Mouse (Mus musculus): ENCODE results near the gene Tmem106c. TPM values are rescaled to one million over a fixed set of nuclear protein-coding genes. Genes with fewer than 3 reads are reported as not detected.

The Tmem106c gene
- polyA plus RNA-seq, 1 experiment from 2014 or later: 55.0 TPM

- DNase-seq (ENCODE audit: low spot score) (no peak), ATAC-seq (replicated peaks; ENCODE audit: low FRiP score, low read depth) (no peak; the same call in 1 of the 2 replicates)
- H3K9ac ChIP-seq (ENCODE audit: low read depth, low read length): no peak overlapping the region
- H3K36me3 ChIP-seq (ENCODE audit: insufficient read depth, low read length): no peaks in the 10 kb centered on the region
- TF ChIP-seq CTCF (IDR thresholded peaks at IDR 0.05; ENCODE audit: low read depth): no peak
- 87% methylated on average over 2 of the region's 2 CpGs for WGBS
- H3K9me3 ChIP-seq (replicated peaks; ENCODE audit: low read length): no peaks in the 10 kb centered on the region
- H3K4me3 ChIP-seq (replicated peaks; ENCODE audit: low read depth, low read length): no peak overlapping the region
- no peak overlapping the region for H3K27ac ChIP-seq
- no peak overlapping the region for H3K4me2 ChIP-seq (ENCODE audit: low read length)
- no peaks in the 10 kb centered on the region for H3K27me3 ChIP-seq (ENCODE audit: insufficient read depth, low read length)
- H3K4me1 ChIP-seq (replicated peaks; ENCODE audit: insufficient read depth, low read length): peaks cover 8% of the 10 kb centered on the region
Observed at GRCm38 (mm10) chr15:97922421-97922820, 41.6 kb upstream of the Tmem106c start.

GRCm38 (mm10) chr15:97927018-97927417 lies 37.0 kb upstream of the Tmem106c start:
- Histone ChIP-seq H3K9ac (ENCODE audit: low read depth, low read length) (no peak overlapping the region), H3K9me3 (replicated peaks; ENCODE audit: low read length) (no peaks in the 10 kb centered on the region), H3K4me3 (replicated peaks; ENCODE audit: low read depth, low read length) (no peak overlapping the region), H3K36me3 (ENCODE audit: insufficient read depth, low read length) (no peaks in the 10 kb centered on the region), H3K4me2 (ENCODE audit: low read length) (no peak overlapping the region), H3K27ac (peak overlapping the region; percentile 77; the same call in 1 of the 2 replicates), H3K27me3 (ENCODE audit: insufficient read depth, low read length) (no peaks in the 10 kb centered on the region), H3K4me1 (replicated peaks; ENCODE audit: insufficient read depth, low read length) (peaks cover 18% of the 10 kb centered on the region)
- TF ChIP-seq CTCF (IDR thresholded peaks at IDR 0.05; ENCODE audit: low read depth): no peak
- 32% methylated on average over 4 of the region's 4 CpGs for WGBS
- ATAC-seq (replicated peaks; ENCODE audit: low FRiP score, low read depth): peak; percentile 61
- no peak for DNase-seq (ENCODE audit: low spot score)

- Histone ChIP-seq H3K36me3 (ENCODE audit: insufficient read depth, low read length) (no peaks in the 10 kb centered on the region), H3K4me2 (ENCODE audit: low read length) (no peak overlapping the region), H3K27ac (peak overlapping the region; percentile 77), H3K9ac (ENCODE audit: low read depth, low read length) (no peak overlapping the region), H3K9me3 (replicated peaks; ENCODE audit: low read length) (no peaks in the 10 kb centered on the region), H3K4me1 (replicated peaks; ENCODE audit: insufficient read depth, low read length) (peaks cover 18% of the 10 kb centered on the region), H3K27me3 (ENCODE audit: insufficient read depth, low read length) (no peaks in the 10 kb centered on the region), H3K4me3 (replicated peaks; ENCODE audit: low read depth, low read length) (no peak overlapping the region)
- TF ChIP-seq CTCF (IDR thresholded peaks at IDR 0.05; ENCODE audit: low read depth): no peak
- DNase-seq (ENCODE audit: low spot score) (no peak), ATAC-seq (replicated peaks; ENCODE audit: low FRiP score, low read depth) (no peak)
- 50% methylated on average over 6 of the region's 6 CpGs for WGBS
Observed at GRCm38 (mm10) chr15:97927821-97928220, 36.2 kb upstream of the Tmem106c start.

- ATAC-seq (replicated peaks; ENCODE audit: low FRiP score, low read depth) (no peak; the same call in 1 of the 2 replicates), DNase-seq (ENCODE audit: low spot score) (no peak)
- Histone ChIP-seq H3K27ac (no peak overlapping the region), H3K4me1 (replicated peaks; ENCODE audit: insufficient read depth, low read length) (peaks cover 18% of the 10 kb centered on the region), H3K27me3 (ENCODE audit: insufficient read depth, low read length) (no peaks in the 10 kb centered on the region), H3K4me3 (replicated peaks; ENCODE audit: low read depth, low read length) (no peak overlapping the region), H3K4me2 (ENCODE audit: low read length) (no peak overlapping the region), H3K36me3 (ENCODE audit: insufficient read depth, low read length) (no peaks in the 10 kb centered on the region), H3K9ac (ENCODE audit: low read depth, low read length) (no peak overlapping the region), H3K9me3 (replicated peaks; ENCODE audit: low read length) (no peaks in the 10 kb centered on the region)
- TF ChIP-seq CTCF (IDR thresholded peaks at IDR 0.05; ENCODE audit: low read depth): no peak
- WGBS: 45% methylated on average over 13 of the region's 13 CpGs
Observed at GRCm38 (mm10) chr15:97929259-97929824, 34.7 kb upstream of the Tmem106c start.

- no peak overlapping the region for H3K4me2 ChIP-seq (ENCODE audit: low read length)
- TF ChIP-seq CTCF (IDR thresholded peaks at IDR 0.05; ENCODE audit: low read depth): no peak
- no peaks in the 10 kb centered on the region for H3K9me3 ChIP-seq (replicated peaks; ENCODE audit: low read length)
- DNase-seq (ENCODE audit: low spot score) (no peak), ATAC-seq (replicated peaks; ENCODE audit: low FRiP score, low read depth) (0 out of 2 replicates have a peak, but pooled peaks have one; percentile 47)
- no peak overlapping the region; the same call in 1 of the 2 replicates for H3K27ac ChIP-seq
- no peaks in the 10 kb centered on the region for H3K27me3 ChIP-seq (ENCODE audit: insufficient read depth, low read length)
- 50% methylated on average over 12 of the region's 12 CpGs for WGBS
- H3K36me3 ChIP-seq (ENCODE audit: insufficient read depth, low read length): no peaks in the 10 kb centered on the region
- no peak overlapping the region for H3K4me3 ChIP-seq (replicated peaks; ENCODE audit: low read depth, low read length)
- H3K4me1 ChIP-seq (replicated peaks; ENCODE audit: insufficient read depth, low read length): peaks cover 10% of the 10 kb centered on the region
- no peak overlapping the region for H3K9ac ChIP-seq (ENCODE audit: low read depth, low read length)
Observed at GRCm38 (mm10) chr15:97932441-97932840, 31.6 kb upstream of the Tmem106c start.

- Histone ChIP-seq H3K27me3 (ENCODE audit: insufficient read depth, low read length) (no peaks in the 10 kb centered on the region), H3K4me3 (replicated peaks; ENCODE audit: low read depth, low read length) (no peak overlapping the region), H3K36me3 (ENCODE audit: insufficient read depth, low read length) (no peaks in the 10 kb centered on the region), H3K4me1 (replicated peaks; ENCODE audit: insufficient read depth, low read length) (no peaks in the 10 kb centered on the region), H3K27ac (peak overlapping the region; percentile 40; the same call in 1 of the 2 replicates), H3K4me2 (ENCODE audit: low read length) (no peak overlapping the region), H3K9ac (ENCODE audit: low read depth, low read length) (no peak overlapping the region), H3K9me3 (replicated peaks; ENCODE audit: low read length) (no peaks in the 10 kb centered on the region)
- TF ChIP-seq CTCF (IDR thresholded peaks at IDR 0.05; ENCODE audit: low read depth): no peak
- no peak for DNase-seq (ENCODE audit: low spot score)
- 41% methylated on average over 6 of the region's 6 CpGs for WGBS
- 0 out of 2 replicates have a peak, but pooled peaks have one; percentile 15 for ATAC-seq (replicated peaks; ENCODE audit: low FRiP score, low read depth)
Observed at GRCm38 (mm10) chr15:97938580-97938979, 25.4 kb upstream of the Tmem106c start.

GRCm38 (mm10) chr15:97940088-97940487 lies 23.9 kb upstream of the Tmem106c start:
- no peaks in the 10 kb centered on the region for H3K27me3 ChIP-seq (ENCODE audit: insufficient read depth, low read length)
- no peaks in the 10 kb centered on the region for H3K9me3 ChIP-seq (replicated peaks; ENCODE audit: low read length)
- no peak for ATAC-seq (replicated peaks; ENCODE audit: low FRiP score, low read depth)
- TF ChIP-seq CTCF (IDR thresholded peaks at IDR 0.05; ENCODE audit: low read depth): no peak
- no peak overlapping the region for H3K4me3 ChIP-seq (replicated peaks; ENCODE audit: low read depth, low read length)
- 91% methylated on average over 2 of the region's 2 CpGs for WGBS
- no peak for DNase-seq (ENCODE audit: low spot score)
- no peak overlapping the region for H3K4me2 ChIP-seq (ENCODE audit: low read length)
- no peak overlapping the region for H3K27ac ChIP-seq
- H3K4me1 ChIP-seq (replicated peaks; ENCODE audit: insufficient read depth, low read length): no peaks in the 10 kb centered on the region
- no peak overlapping the region for H3K9ac ChIP-seq (ENCODE audit: low read depth, low read length)
- H3K36me3 ChIP-seq (ENCODE audit: insufficient read depth, low read length): no peaks in the 10 kb centered on the region
